21 mouse cellular contexts compared by ENCODE assay signal in genomic region chr3:137552472-137553336, GRCm38 (mm10).
DNase-seq lines count a peak whose midpoint lies in the region; ATAC-seq and TF ChIP-seq lines count a peak whose summit lies in the region.
"Had no signal": no experiment of that assay in that cellular context is flagged by ENCODE, and none has a peak within 500 bp of the region (broad histone marks: within the 10 kb centered on the region; RNA-seq: fewer than 3 reads in every experiment).

No protein-coding gene starts in this region.

- H3K4me1 ChIP-seq in intestine, embryonic 15.5 days (replicated peaks) = no peaks in the 10 kb centered on the region
- peaks cover 2% of the 10 kb centered on the region; the same call in 1 of the 2 replicates for H3K4me1 ChIP-seq in intestine, embryonic 16.5 days (ENCODE audit: control insufficient read depth, insufficient read depth, low read length)
- H3K4me1 ChIP-seq in limb, embryonic 14.5 days (ENCODE audit: control insufficient read depth, insufficient read depth, low read length) = peaks cover 10% of the 10 kb centered on the region

- 49% methylated on average over 12 of the region's 12 CpGs for WGBS in intestine, embryonic 15.5 days
- WGBS in intestine, embryonic 16.5 days = 49% methylated on average over 12 of the region's 12 CpGs
- 31% methylated on average over 12 of the region's 12 CpGs for WGBS in limb, embryonic 14.5 days

- CTCF ChIA-PET in Patski (lab: Charles Lee) = interaction anchor here (1.1 to 2.3 kb wide), 10 partner anchors 12 to 202 kb away, joined by 3 to 6 read pairs (median 4); no protein-coding TSS in a partner anchor

- H3K9me3 ChIP-seq in intestine, embryonic 15.5 days = no peaks in the 10 kb centered on the region
- H3K9me3 ChIP-seq in intestine, embryonic 16.5 days (ENCODE audit: control insufficient read depth, low read length) = no peaks in the 10 kb centered on the region
- no peaks in the 10 kb centered on the region for H3K9me3 ChIP-seq in limb, embryonic 14.5 days (ENCODE audit: control insufficient read depth, low read length)
- H3K9me3 ChIP-seq: embryonic facial prominence, embryonic 12.5 days; forebrain, embryonic 12.5 days; G1E; heart, embryonic 13.5 days; hindbrain, embryonic 15.5 days had no signal

- H3K36me3 ChIP-seq in intestine, embryonic 15.5 days = no peaks in the 10 kb centered on the region
- H3K36me3 ChIP-seq in intestine, embryonic 16.5 days (ENCODE audit: control insufficient read depth, insufficient read depth, low read length) = no peaks in the 10 kb centered on the region
- no peaks in the 10 kb centered on the region for H3K36me3 ChIP-seq in limb, embryonic 14.5 days (ENCODE audit: control insufficient read depth, insufficient read depth, low read length)
- H3K36me3 ChIP-seq: embryonic facial prominence, embryonic 12.5 days; forebrain, embryonic 12.5 days; G1E; heart, embryonic 13.5 days; hindbrain, embryonic 15.5 days had no signal

- no peak overlapping the region for H3K9ac ChIP-seq in intestine, embryonic 15.5 days
- H3K9ac ChIP-seq in intestine, embryonic 16.5 days (ENCODE audit: low read depth, low read length) = no peak overlapping the region
- no peak overlapping the region for H3K9ac ChIP-seq in limb, embryonic 14.5 days (ENCODE audit: low read depth, low read length, severe bottlenecking)
- H3K9ac ChIP-seq: embryonic facial prominence, embryonic 12.5 days; forebrain, embryonic 12.5 days; heart, embryonic 13.5 days; hindbrain, embryonic 15.5 days had no signal

- H3K4me3 ChIP-seq in intestine, embryonic 15.5 days (replicated peaks) = no peak overlapping the region
- no peak overlapping the region for H3K4me3 ChIP-seq in intestine, embryonic 16.5 days (ENCODE audit: low read length)
- H3K4me3 ChIP-seq in limb, embryonic 14.5 days (replicated peaks; ENCODE audit: low read length) = no peak overlapping the region
- H3K4me3 ChIP-seq: embryonic facial prominence, embryonic 12.5 days; forebrain, embryonic 12.5 days; heart, embryonic 13.5 days; hindbrain, embryonic 15.5 days had no signal

- POLR2A ChIA-PET in Patski (lab: Charles Lee) = interaction anchor here (0.6 to 1.0 kb wide), 3 partner anchors 132 to 831 kb away, joined by 3 to 4 read pairs (median 4); no protein-coding TSS in a partner anchor

- no peak overlapping the region for H3K4me2 ChIP-seq in intestine, embryonic 15.5 days (replicated peaks)
- H3K4me2 ChIP-seq in intestine, embryonic 16.5 days (ENCODE audit: low read depth, low read length) = no peak overlapping the region
- H3K4me2 ChIP-seq in limb, embryonic 14.5 days (replicated peaks; ENCODE audit: low read depth, low read length, severe bottlenecking) = no peak overlapping the region
- H3K4me2 ChIP-seq: embryonic facial prominence, embryonic 12.5 days; forebrain, embryonic 12.5 days; heart, embryonic 13.5 days; hindbrain, embryonic 15.5 days; midbrain, embryonic 11.5 days had no signal

- DNase-seq in 3T3-L1 (ENCODE audit: low read depth, low spot score) (peak; percentile 96), Patski (ENCODE audit: low read depth, low spot score) (peak; percentile 99)
- DNase-seq in limb, embryonic 14.5 days (ENCODE audit: low spot score) = peak; percentile 64
- no peak for DNase-seq in neural tube, embryonic 10.5 days (ENCODE audit: extremely low spot score, low spot score)
- DNase-seq: adrenal gland, postnatal 14 days; cerebellum, adult 2 months; heart, adult 11 months; heart, postnatal 36 days; kidney, adult 8-10 months; lung, postnatal 14 days; thymus, postnatal 36 days had no signal

- no peak for TF ChIP-seq POLR2A in limb, embryonic 14.5 days (IDR thresholded peaks at IDR 0.05; ENCODE audit: borderline replicate concordance, extremely low read depth, insufficient read depth, insufficient read length)

- no peak overlapping the region for H3K27ac ChIP-seq in intestine, embryonic 15.5 days
- no peak overlapping the region; the same call in 1 of the 2 replicates for H3K27ac ChIP-seq in intestine, embryonic 16.5 days (ENCODE audit: low read length)
- no peak overlapping the region for H3K27ac ChIP-seq in limb, embryonic 14.5 days (replicated peaks; ENCODE audit: low read depth, low read length)
- H3K27ac ChIP-seq: embryonic facial prominence, embryonic 12.5 days; forebrain, embryonic 12.5 days; heart, embryonic 13.5 days; hindbrain, embryonic 15.5 days; stomach, postnatal 0 days had no signal

- H3K27me3 ChIP-seq in intestine, embryonic 15.5 days (replicated peaks) = no peaks in the 10 kb centered on the region
- H3K27me3 ChIP-seq in intestine, embryonic 16.5 days (replicated peaks; ENCODE audit: control insufficient read depth, insufficient read depth, low read length) = no peaks in the 10 kb centered on the region
- no peaks in the 10 kb centered on the region for H3K27me3 ChIP-seq in Patski
- no peaks in the 10 kb centered on the region for H3K27me3 ChIP-seq in limb, embryonic 14.5 days (ENCODE audit: control insufficient read depth, insufficient read depth, low read length)
- H3K27me3 ChIP-seq: heart, embryonic 13.5 days had no signal

- peak; percentile 24 for TF ChIP-seq CTCF in Patski (IDR thresholded peaks at IDR 0.05)

- ATAC-seq in intestine, embryonic 15.5 days = 0 out of 2 replicates have a peak, but pooled peaks have one; percentile 56
- no peak for ATAC-seq in intestine, embryonic 16.5 days
- peak; percentile 95 for ATAC-seq in Patski
- peak; percentile 73 for ATAC-seq in limb, embryonic 14.5 days (ENCODE audit: low FRiP score, low read depth)
- no peak for ATAC-seq in megakaryocyte-erythroid progenitor cell, adult 5-6 weeks (replicated peaks; ENCODE audit: low FRiP score, low TSS enrichment, poor library complexity, severe bottlenecking)

- in situ Hi-C loops in Patski (cut with MboI; ENCODE audit: low pct_unique_long_range_greater_than_20kb) = loop anchor here (5.0 to 10.0 kb wide), 5 partner anchors 200 to 1658 kb away; partner anchors contain the start of gene Ppp3ca

Comparison
In these comparisons a context has a peak if more than half of its experiments do, and no peak if none do; other contexts are left out.
1. ATAC-seq: peak in intestine, embryonic 15.5 days (single experiment), Patski (single experiment) and limb, embryonic 14.5 days (single experiment); none in intestine, embryonic 16.5 days (single experiment) and megakaryocyte-erythroid progenitor cell, adult 5-6 weeks (single experiment).